Mouse (Mus musculus) adrenal gland, postnatal 4 days (tissue): Measurements from ENCODE around the gene Clmn. TPM values are rescaled to one million over a fixed set of nuclear protein-coding genes. Genes with fewer than 3 reads are reported as not detected.

Experiments
- DNase-seq, 2 experiments: peaks; one replicate each; pipeline ENCODE4 v3.0.0; 2021 to 2022; ENCODE audit warnings: low spot score in 2 of 2, mixed read lengths in 2 of 2
- total RNA-seq, 2 experiments: library from RNA; stranded (reverse); gene quantifications; 2 replicates each; pipeline ENCODE4 v1.2.3; 2021

Clmn gene
- total RNA-seq, 2 experiments from 2014 or later = 20.3 to 26.9 TPM

GRCm38 (mm10) chr12:104881518-104882060, 16.7 kb upstream of the Clmn start:
- no peak for DNase-seq

GRCm38 (mm10) chr12:104880367-104880766, 15.5 kb upstream of the Clmn start:
- no peak for DNase-seq

GRCm38 (mm10) chr12:104879577-104879989, 14.7 kb upstream of the Clmn start:
- DNase-seq = no peak

- no peak for DNase-seq
Measured at GRCm38 (mm10) chr12:104876053-104876452, 11.2 kb upstream of the Clmn start.

GRCm38 (mm10) chr12:104871987-104872386, 7.1 kb upstream of the Clmn start:
- DNase-seq = no peak

GRCm38 (mm10) chr12:104869737-104870136, 4.9 kb upstream of the Clmn start:
- DNase-seq = no peak

- DNase-seq = no peak
Measured at GRCm38 (mm10) chr12:104868430-104868829, 3.6 kb upstream of the Clmn start.

- DNase-seq = no peak
Measured at GRCm38 (mm10) chr12:104867851-104868250, 3.0 kb upstream of the Clmn start.

- DNase-seq = no peak
Measured at GRCm38 (mm10) chr12:104865166-104865535, 275 bp upstream of the Clmn start.

- no peak for DNase-seq
Measured at GRCm38 (mm10) chr12:104863653-104864052, 1.2 kb downstream of the Clmn start.

GRCm38 (mm10) chr12:104859140-104859539, 5.7 kb downstream of the Clmn start:
- DNase-seq = no peak

- no peak for DNase-seq
Measured at GRCm38 (mm10) chr12:104858732-104859131, 6.1 kb downstream of the Clmn start.

- no peak for DNase-seq
Measured at GRCm38 (mm10) chr12:104857614-104858013, 7.3 kb downstream of the Clmn start.

- no peak for DNase-seq
Measured at GRCm38 (mm10) chr12:104856540-104856939, 8.3 kb downstream of the Clmn start.

GRCm38 (mm10) chr12:104855548-104855947, 9.3 kb downstream of the Clmn start:
- no peak for DNase-seq

- no peak for DNase-seq
Measured at GRCm38 (mm10) chr12:104854826-104855225, 10.1 kb downstream of the Clmn start.

- DNase-seq = no peak
Measured at GRCm38 (mm10) chr12:104853374-104853773, 11.5 kb downstream of the Clmn start.

GRCm38 (mm10) chr12:104851711-104852508, 13.0 kb downstream of the Clmn start:
- DNase-seq = peak in 1 of 2 experiments; percentile 31

- DNase-seq = no peak
Measured at GRCm38 (mm10) chr12:104850119-104850518, 14.8 kb downstream of the Clmn start.

GRCm38 (mm10) chr12:104848667-104849066, 16.2 kb downstream of the Clmn start:
- no peak for DNase-seq

- DNase-seq = no peak
Measured at GRCm38 (mm10) chr12:104847227-104847626, 17.6 kb downstream of the Clmn start.

- DNase-seq = no peak
Measured at GRCm38 (mm10) chr12:104845707-104846106, 19.2 kb downstream of the Clmn start.

- no peak for DNase-seq
Measured at GRCm38 (mm10) chr12:104844989-104845388, 19.9 kb downstream of the Clmn start.
